15 mouse cellular contexts compared by ENCODE assay signal in genomic region chr5:16082253-16082652, GRCm38 (mm10).
"Had no signal": no experiment of that assay in that cellular context is flagged by ENCODE, and none has a peak within 500 bp of the region (broad histone marks: within the 10 kb centered on the region; RNA-seq: fewer than 3 reads in every experiment).

No protein-coding gene starts in this region.

- H3K4me3 ChIP-seq: neural tube, embryonic 15.5 days; stomach, embryonic 15.5 days had no signal

- H3K27me3 ChIP-seq: neural tube, embryonic 15.5 days; stomach, embryonic 15.5 days had no signal

- H3K36me3 ChIP-seq: neural tube, embryonic 15.5 days; stomach, embryonic 15.5 days had no signal

- DNase-seq: retina, postnatal 1 day; right cerebral cortex, adult 18-20 months; right cerebral cortex, postnatal 14 days; right cerebral cortex, postnatal 25 days; right cerebral cortex, postnatal 4 days; spleen, adult 18-20 months; thymus, adult 18-20 months; thymus, adult 2 months; thymus, postnatal 14 days; thymus, postnatal 25 days; thymus, postnatal 36 days; thymus, postnatal 4 days had no signal

- H3K9ac ChIP-seq: neural tube, embryonic 15.5 days; stomach, embryonic 15.5 days had no signal

- H3K4me2 ChIP-seq: neural tube, embryonic 15.5 days; stomach, embryonic 15.5 days had no signal

- H3K9me3 ChIP-seq: neural tube, embryonic 15.5 days; stomach, embryonic 15.5 days had no signal

- H3K4me1 ChIP-seq: stomach, embryonic 15.5 days had no signal

- H3K27ac ChIP-seq: neural tube, embryonic 15.5 days; stomach, embryonic 15.5 days; stomach, postnatal 0 days had no signal
